Mouse (Mus musculus) adrenal gland, adult 10 weeks (tissue): ENCODE data around the gene Pdzrn4. TPM values are rescaled to one million over a fixed set of nuclear protein-coding genes. Genes with fewer than 3 reads are reported as not detected.

Experiments used
- polyA plus RNA-seq: library from polyadenylated mRNA; stranded (reverse); fragments of 350-450 nt; fragmentation: Illumina TruSeq; extraction: RNeasy Lipid Tissue Mini Kit (QIAGEN cat#74804); gene quantifications from one replicate; pipeline ENCODE4 v1.2.3, GENCODE M21; 2014; ENCODE audit warnings: low read depth, low replicate concordance

Gene Pdzrn4
- polyA plus RNA-seq: 0.23 TPM

GRCm38 (mm10) chr15:92396770-92397608, at the start of gene Pdzrn4:
Gene Pdzrn4 (plus strand): TSS chr15:92396881.

